Mouse (Mus musculus) left cerebral cortex, adult 11 months (tissue): Measurements from ENCODE around the gene Stk32c.

Experiments used
- DNase-seq: peaks from one replicate; pipeline ENCODE4 v3.0.0; 2022; ENCODE audit warnings: low spot score

The Stk32c gene

DNA sequence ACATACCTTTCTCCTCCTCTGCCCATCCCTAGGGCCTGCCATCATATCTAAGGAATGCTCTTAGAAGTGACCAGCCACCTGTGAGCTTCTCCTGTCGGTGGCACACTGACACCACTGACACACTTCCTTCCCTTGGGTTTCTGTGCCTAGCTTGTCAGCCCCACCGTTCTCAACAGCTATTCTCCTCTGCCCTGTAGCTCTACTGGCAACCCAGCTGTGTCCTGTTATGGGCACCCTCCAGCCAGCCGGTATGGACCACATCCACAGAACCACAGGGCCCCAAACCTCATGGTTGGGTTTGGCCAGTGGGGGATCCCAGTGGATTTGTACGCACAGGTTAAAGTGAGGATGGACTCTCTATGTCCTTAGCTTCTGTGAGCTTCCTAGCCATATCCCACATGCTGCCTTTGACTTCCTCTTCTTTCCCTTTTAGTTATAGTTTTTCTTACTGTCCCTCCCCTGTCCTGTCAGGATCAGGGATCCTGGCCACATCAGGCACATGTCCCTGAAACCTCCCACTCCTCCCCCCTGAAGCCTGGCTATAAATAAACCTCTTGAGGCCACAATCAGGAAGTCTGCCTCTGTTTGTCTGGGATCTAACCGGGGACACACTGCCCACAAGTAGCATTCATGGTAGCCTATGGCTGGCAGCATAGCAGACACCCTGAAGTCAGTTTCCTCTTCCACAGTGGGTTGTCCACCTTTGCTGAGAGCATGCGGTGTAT lies 15.5 kb upstream of the Stk32c start:
- no peak for DNase-seq

DNA sequence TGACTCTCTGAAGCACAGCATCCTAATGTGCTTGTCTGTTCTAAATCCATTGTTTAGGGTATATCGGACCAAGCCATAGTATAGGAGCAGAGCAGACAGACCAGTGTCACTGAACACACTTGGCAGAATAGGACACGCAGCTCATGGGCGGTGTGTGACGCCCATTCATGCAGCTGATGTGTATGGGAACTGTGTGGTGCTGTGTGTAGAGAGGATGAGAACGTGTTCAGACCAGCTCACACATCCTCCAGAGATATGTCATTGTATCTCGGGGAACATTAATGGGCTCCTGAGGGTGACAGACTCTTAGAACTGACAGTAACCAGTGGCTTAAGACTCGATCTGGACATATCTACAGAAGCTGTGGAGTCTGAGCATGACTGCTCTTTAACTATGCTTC lies 13.3 kb upstream of the Stk32c start:
- DNase-seq = no peak

GRCm38 (mm10) chr7:139224725-139225124 lies 11.6 kb upstream of the Stk32c start:
- DNase-seq = no peak

GRCm38 (mm10) chr7:139224070-139224469 lies 11.0 kb upstream of the Stk32c start:
- no peak for DNase-seq

GRCm38 (mm10) chr7:139222341-139222740 lies 9.2 kb upstream of the Stk32c start:
- no peak for DNase-seq

DNA sequence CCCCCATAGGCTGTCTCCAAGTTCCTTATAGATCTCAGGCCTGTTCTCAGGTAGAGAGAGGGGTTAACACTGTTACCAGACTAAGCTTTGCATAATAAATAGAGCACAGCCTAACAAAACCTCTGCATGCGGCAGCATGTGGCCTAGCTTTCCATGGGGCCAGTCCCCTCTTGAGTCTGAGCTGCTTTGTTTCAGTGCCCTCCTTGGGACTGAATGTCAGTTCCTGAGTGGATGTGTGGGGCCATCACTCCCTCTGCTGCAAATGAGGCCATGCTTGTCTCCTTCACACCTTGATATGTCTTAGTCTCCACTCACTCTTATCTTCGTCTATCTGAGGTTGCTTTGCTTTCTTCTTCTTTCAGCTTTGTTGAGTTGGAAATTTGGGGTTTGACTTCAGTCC lies 8.7 kb upstream of the Stk32c start:
- no peak for DNase-seq

GRCm38 (mm10) chr7:139221072-139221471 lies 8.0 kb upstream of the Stk32c start:
- no peak for DNase-seq

- DNase-seq = no peak
Observed at GRCm38 (mm10) chr7:139220303-139220702, 7.2 kb upstream of the Stk32c start.

DNA sequence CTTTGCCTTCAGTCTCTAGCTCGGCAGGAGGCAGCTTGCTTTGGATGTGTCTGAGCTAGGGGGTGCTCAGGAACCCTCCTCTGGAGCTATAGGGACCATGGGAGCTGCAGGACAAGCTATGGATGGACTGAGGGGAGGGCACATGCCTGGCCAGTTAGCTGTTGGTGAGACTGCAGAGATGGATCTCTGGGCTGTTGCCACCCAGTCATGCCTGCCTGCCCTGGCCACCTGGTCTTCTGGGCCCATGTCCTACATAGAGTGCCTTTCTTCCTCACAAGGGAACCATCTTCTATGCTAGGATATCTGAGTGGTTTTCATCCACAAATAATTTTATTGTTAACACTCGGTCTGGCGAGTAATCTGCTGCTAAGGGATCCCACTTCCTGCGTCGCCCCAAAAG lies 6.4 kb upstream of the Stk32c start:
- DNase-seq = no peak

GRCm38 (mm10) chr7:139218641-139219415 lies 5.7 kb upstream of the Stk32c start:
- DNase-seq = no peak

DNA sequence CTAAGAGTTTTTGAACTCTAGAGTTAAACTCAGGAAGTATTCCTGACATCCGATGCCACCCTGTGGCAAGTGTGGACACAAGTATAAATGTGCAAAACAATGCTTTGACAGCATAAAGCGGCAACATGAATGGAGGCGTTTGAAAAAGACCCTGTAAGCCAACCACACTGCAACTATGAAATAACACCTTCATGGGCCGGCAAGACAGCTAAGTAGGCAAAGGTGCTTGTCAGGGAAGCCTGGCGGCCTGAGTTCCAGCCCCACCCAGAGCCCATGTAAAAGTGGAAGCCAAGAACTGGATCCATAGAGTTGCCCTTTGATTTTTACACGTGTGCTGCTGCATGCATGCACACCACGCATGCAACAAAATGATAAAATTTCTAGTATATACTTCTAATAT lies 3.9 kb upstream of the Stk32c start:
- DNase-seq = no peak

- DNase-seq = no peak
Observed at GRCm38 (mm10) chr7:139216464-139216863, 3.4 kb upstream of the Stk32c start.

GRCm38 (mm10) chr7:139215946-139216345 lies 2.8 kb upstream of the Stk32c start:
- no peak for DNase-seq

DNA sequence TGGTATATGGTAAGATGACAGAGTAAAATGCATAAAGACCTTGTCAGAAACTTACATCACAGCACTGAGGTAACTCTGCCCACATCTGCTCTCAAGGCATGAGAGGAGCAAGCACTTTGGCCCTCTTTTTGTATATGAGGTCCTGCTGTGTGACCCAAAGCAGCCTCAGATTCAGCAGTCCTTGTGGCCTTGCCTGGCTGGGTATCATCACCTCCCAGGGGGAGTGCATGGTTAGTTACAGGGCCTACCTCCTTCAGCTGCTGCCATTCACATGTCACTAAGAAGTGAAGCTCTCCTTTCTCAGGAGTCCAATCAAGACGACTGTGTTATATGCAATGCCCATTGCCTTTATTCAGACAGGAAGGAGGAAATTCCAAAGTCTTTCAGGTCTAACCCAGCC lies 2.4 kb upstream of the Stk32c start:
- DNase-seq = no peak

- no peak for DNase-seq
Observed at GRCm38 (mm10) chr7:139214596-139215340, 1.7 kb upstream of the Stk32c start.

GRCm38 (mm10) chr7:139214160-139214559 lies 1.1 kb upstream of the Stk32c start:
- no peak for DNase-seq

GRCm38 (mm10) chr7:139213751-139214150 lies 644 bp upstream of the Stk32c start:
- DNase-seq = no peak

- DNase-seq = no peak
Observed at GRCm38 (mm10) chr7:139211761-139212160, 1.3 kb downstream of the Stk32c start.

GRCm38 (mm10) chr7:139208773-139209095 lies 4.4 kb downstream of the Stk32c start:
- DNase-seq = no peak

GRCm38 (mm10) chr7:139208023-139208772 lies 4.9 kb downstream of the Stk32c start:
- no peak for DNase-seq

DNA sequence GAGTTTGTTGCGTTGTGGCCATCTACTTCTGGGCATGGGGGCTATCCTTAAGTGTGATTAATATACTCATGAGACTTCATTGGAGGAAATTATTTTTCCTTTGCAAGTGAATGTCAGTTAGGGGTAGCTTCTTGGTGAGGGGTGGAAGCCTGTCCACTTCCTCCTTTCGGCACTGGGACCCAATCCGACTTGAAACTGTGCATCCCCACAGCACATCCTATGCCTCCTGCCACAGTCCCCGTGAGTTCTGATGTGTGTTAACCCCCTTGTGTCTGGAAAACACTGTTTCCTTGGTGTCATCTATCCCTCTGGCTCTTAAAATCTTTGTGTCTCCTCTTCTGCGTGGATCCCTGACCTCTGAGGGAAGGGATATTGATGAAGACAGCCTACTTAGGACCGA lies 11.9 kb downstream of the Stk32c start:
- no peak for DNase-seq

GRCm38 (mm10) chr7:139200108-139200507 lies 13.0 kb downstream of the Stk32c start:
- peak; percentile 66 for DNase-seq
